Mouse (Mus musculus): Measurements from ENCODE around the gene Nedd9.

GRCm38 (mm10) chr13:41408374-41408952, 78.7 kb downstream of the Nedd9 start:
- TF ChIP-seq CTCF (IDR thresholded peaks at IDR 0.05; ENCODE audit: insufficient read depth, low read depth, low read length) (no peak), POLR2A (IDR thresholded peaks at IDR 0.05; ENCODE audit: insufficient read depth, low read depth, low read length) (no peak)

All from olfactory bulb, adult 2 months (tissue).